Mouse (Mus musculus) T-cell, adult 2 months (primary cell): ENCODE results near the gene Olfr105-ps.

ENCODE experiments used
- DNase-seq: peaks from one replicate; pipeline ENCODE4 v3.0.0; 2022; ENCODE audit warnings: low spot score

Gene Olfr105-ps

GRCm38 (mm10) chr17:37378733-37379132 lies at the start of gene Olfr105-ps:
TSS of gene Olfr105-ps (plus strand) at chr17:37379033.
- DNase-seq, result no peak

- no peak for DNase-seq
These were observed 39.2 kb upstream of the Olfr105-ps start, which contains the start of gene Olfr103 for GRCm38 (mm10) chr17:37339598-37339997. TSS of gene Olfr103 (minus strand) at chr17:37339698.

GRCm38 (mm10) chr17:37359282-37359681 lies 19.6 kb upstream of the Olfr105-ps start, which contains the start of gene Olfr104-ps:
TSS of gene Olfr104-ps (plus strand) at chr17:37359582.
- DNase-seq, result no peak

- DNase-seq, result no peak
These were observed 11.3 kb downstream of the Olfr105-ps start, which contains the start of gene Olfr106-ps for GRCm38 (mm10) chr17:37390093-37390492. TSS of gene Olfr106-ps (plus strand) at chr17:37390393.

GRCm38 (mm10) chr17:37398926-37399325 lies 20.1 kb downstream of the Olfr105-ps start, which contains the start of gene Olfr107:
TSS of gene Olfr107 (plus strand) at chr17:37399226.
- no peak for DNase-seq

GRCm38 (mm10) chr17:37413380-37413779 lies 34.5 kb downstream of the Olfr105-ps start:
- no peak for DNase-seq
